Mouse (Mus musculus): Measurements from ENCODE around the gene Gnb5. TPM values are rescaled to one million over a fixed set of nuclear protein-coding genes. Genes with fewer than 3 reads are reported as not detected.

The Gnb5 gene
- polyA plus RNA-seq (2015; fragmentation: Nextera tagmentation; extraction: Ambion mirVana) = 1.8 and 2.2 TPM in 2 replicates

DNA sequence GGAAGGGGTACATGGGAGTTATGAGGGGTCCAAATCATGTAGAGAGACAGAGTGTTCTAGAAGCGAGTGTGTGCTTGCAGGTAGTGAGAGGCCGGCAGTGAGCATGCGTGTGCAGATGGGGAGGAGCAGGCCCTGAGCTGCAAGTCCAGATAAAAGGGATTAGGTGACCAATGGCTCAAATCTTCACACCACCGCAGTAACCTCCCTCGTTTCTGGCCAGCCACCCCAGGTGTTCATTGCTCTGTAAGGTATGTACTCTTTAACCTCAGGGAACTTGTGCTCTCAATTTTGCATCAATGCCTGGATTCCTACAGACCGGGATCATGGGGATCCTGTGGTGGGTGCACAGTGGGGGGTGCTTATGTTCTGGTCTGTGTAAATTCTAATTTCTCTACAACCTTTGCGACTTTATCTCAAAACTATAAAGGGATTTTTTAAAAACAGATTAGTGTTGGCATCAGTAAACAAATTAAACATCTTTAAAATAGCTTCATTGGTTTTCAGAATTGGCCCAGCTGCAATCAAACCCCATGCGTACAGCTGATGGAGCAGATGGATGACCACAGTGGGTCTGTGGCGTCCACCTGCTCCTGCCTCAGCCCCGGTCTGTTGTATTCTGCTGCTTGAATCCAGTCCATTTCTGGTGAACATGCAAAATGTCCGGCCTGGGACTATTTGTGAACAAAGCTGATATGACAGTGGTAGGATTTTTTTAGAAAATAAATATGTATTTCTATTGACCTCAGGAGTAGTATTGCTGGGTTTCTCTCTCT lies at the start of gene Gnb5:
Gnb5 (plus strand) TSS at position 163 of the 773 bp plus-strand sequence.
- Histone ChIP-seq H3K27ac (no peak within 1 kb of the TSS), H3K27me3 (no peaks in the 10 kb centered on the region), H3K9ac (no peak within 1 kb of the TSS), H3K9me3 (replicated peaks) (no peaks in the 10 kb centered on the region), H3K4me1 (replicated peaks) (peaks cover 6% of the 10 kb centered on the region; the same call in 1 of the 2 replicates), H3K36me3 (no peaks in the 10 kb centered on the region), H3K4me2 (no peak within 1 kb of the TSS), H3K4me3 (replicated peaks) (no peak within 1 kb of the TSS)
- ATAC-seq (ENCODE audit: low read depth) (no peak), DNase-seq (no peak)
- 64% methylated on average over 11 of the region's 11 CpGs for WGBS (ENCODE audit: insufficient replicate concordance)

DNA sequence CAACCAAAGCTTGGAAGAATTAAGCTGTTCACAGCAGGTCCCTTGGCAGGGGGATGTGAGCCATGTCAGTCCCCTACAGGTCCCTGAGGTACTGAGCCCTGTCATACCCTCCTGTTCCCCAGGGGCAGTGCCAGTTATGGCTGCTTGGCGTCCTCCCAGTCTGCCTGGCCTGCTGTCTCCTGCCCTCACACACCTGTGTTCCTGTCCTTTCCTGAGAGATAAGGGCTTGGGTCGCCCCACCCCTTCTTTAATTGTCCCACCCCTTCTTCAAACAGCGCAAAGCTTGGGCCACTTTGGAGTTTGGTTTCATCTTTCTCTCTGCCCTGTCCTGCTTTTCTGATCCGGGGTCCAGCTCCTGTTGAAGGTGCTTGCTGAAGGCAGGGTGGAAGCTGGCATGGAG lies 47.3 kb upstream of the Gnb5 start:
- H3K36me3 ChIP-seq = no peaks in the 10 kb centered on the region
- no peak for DNase-seq
- peaks cover 21% of the 10 kb centered on the region for H3K4me1 ChIP-seq (replicated peaks)
- H3K9me3 ChIP-seq (replicated peaks) = no peaks in the 10 kb centered on the region
- H3K9ac ChIP-seq = no peak overlapping the region
- no peak overlapping the region for H3K4me3 ChIP-seq (replicated peaks)
- 51% methylated on average over 4 of the region's 4 CpGs for WGBS (ENCODE audit: insufficient replicate concordance)
- no peak overlapping the region for H3K27ac ChIP-seq
- no peak for ATAC-seq (ENCODE audit: low read depth)
- no peaks in the 10 kb centered on the region for H3K27me3 ChIP-seq
- H3K4me2 ChIP-seq = no peak overlapping the region

DNA sequence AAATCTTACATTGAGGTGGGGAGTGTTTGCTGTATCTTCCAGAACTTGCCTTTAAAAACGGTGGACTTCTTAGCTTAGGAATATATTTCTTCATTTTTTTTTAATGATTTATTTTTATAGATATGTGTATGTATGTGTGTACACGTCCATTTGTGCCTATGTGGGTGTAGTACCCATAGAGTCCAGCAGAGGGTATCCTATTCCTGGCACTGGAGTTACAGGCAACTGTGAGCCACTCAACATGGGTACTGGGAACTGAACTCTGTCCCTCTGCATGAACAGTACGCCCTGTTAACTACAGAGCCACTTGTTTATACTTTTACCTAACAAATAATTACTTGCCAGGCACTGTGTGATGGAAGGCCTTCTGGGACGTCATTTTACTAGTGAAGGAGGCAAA lies 46.4 kb upstream of the Gnb5 start:
- DNase-seq = no peak
- WGBS (ENCODE audit: insufficient replicate concordance) = 70% methylated on average over 4 of the region's 4 CpGs
- no peak for ATAC-seq (ENCODE audit: low read depth)
- Histone ChIP-seq H3K4me1 (replicated peaks) (peaks cover 22% of the 10 kb centered on the region), H3K9ac (no peak overlapping the region), H3K36me3 (no peaks in the 10 kb centered on the region), H3K4me3 (replicated peaks) (no peak overlapping the region), H3K27me3 (no peaks in the 10 kb centered on the region), H3K27ac (no peak overlapping the region), H3K4me2 (no peak overlapping the region), H3K9me3 (replicated peaks) (no peaks in the 10 kb centered on the region)

DNA sequence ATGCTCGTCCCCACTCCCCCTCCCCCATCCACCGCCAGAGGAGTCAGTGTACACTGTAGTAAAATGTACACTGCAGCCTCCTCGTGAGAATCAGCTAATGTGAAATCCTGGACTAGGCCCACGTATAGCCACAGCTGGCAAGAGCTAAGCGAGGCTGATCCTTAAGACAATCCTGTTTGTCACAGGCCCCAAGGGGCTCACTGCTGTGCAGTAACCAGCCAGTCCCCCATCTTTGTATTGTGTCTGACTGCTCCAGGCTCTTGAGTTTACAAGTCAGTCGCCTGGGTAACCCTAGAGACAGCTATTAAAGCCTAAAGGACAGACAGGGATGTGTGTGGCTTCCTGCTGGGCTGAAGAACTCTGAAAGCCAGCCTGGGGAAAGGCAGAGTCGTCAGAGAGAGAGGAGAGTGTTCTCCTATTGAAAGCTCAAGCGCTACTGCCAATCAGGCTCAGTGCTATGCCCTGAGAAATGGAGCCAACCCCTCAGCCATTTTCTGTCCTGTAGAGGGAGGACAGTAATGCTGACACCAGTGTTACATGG lies 44.7 kb upstream of the Gnb5 start:
- Histone ChIP-seq H3K9me3 (replicated peaks) (no peaks in the 10 kb centered on the region), H3K9ac (no peak overlapping the region), H3K4me1 (replicated peaks) (peaks cover 22% of the 10 kb centered on the region), H3K4me3 (replicated peaks) (no peak overlapping the region), H3K27me3 (no peaks in the 10 kb centered on the region), H3K4me2 (no peak overlapping the region), H3K27ac (no peak overlapping the region), H3K36me3 (no peaks in the 10 kb centered on the region)
- ATAC-seq (ENCODE audit: low read depth) (0 out of 2 replicates have a peak, but pooled peaks have one; percentile 18), DNase-seq (no peak)
- 39% methylated on average over 8 of the region's 8 CpGs for WGBS (ENCODE audit: insufficient replicate concordance)

DNA sequence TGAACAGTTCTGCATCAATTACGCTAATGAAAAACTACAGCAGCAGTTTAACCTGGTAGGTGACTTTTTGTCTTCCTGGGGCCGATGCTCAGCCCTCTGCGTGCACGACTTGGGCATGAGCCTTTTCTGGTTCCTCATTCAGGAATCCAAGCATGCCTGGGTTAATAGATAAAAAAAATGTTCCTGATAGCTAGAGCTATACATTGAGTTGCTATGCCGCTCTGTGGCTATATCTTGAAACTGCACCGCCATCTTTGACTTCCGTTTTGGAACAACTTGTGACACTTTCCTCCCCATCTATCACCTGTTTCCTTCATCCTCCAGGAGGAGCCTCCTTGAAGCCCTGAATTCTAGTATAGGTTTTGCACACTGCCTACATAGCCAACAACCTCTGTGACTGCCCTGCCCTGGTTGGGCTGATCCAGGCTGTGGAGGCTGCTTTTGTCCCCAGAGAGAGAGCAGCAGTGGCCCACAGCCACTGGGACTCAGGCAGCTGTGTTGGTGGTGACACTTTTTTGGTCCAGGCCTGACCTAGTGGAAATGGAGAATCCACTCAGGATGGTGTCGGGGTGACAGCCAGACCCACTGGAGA lies 43.8 kb upstream of the Gnb5 start:
- H3K27me3 ChIP-seq = no peaks in the 10 kb centered on the region
- H3K36me3 ChIP-seq = no peaks in the 10 kb centered on the region
- H3K4me2 ChIP-seq = no peak overlapping the region
- DNase-seq (no peak), ATAC-seq (ENCODE audit: low read depth) (peak; percentile 41; the same call in 1 of the 2 replicates)
- 28% methylated on average over 8 of the region's 8 CpGs for WGBS (ENCODE audit: insufficient replicate concordance)
- H3K27ac ChIP-seq = no peak overlapping the region
- H3K9me3 ChIP-seq (replicated peaks) = no peaks in the 10 kb centered on the region
- H3K4me1 ChIP-seq (replicated peaks) = peaks cover 22% of the 10 kb centered on the region
- no peak overlapping the region for H3K4me3 ChIP-seq (replicated peaks)
- no peak overlapping the region for H3K9ac ChIP-seq

DNA sequence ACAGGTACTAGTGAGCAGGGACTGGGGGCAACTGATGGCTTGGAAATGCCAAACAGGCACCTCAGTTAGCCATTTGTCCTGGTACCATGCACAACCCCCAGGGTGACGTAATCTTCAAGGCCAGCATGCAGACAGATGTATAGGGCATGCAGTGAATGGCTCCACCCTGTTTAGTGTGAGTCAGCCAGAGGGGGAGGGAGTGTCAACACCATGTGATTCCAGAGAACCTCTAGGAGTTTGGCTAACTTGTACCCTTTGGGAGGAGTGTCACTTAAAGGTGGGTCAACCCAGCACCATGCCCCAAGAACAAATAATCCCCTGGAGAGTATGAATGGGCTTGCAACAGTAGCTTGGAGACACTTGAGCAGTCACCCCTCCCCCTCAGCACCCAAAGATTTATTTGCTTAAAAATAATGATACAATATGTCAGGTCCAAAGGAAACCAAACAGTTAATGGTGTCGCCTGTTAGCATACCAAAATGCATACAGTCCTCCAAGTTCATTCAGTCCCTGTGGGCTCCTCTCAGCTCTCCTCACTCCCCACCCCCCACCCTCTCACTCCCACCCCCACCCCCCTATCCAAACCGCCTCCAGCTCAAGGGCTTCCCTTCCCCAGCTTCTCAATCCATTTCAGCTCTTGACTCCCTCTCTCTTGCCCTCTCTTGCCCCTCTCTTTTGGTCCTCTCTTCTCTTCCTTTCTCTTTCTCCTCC lies 41.9 kb upstream of the Gnb5 start:
- H3K4me1 ChIP-seq (replicated peaks) = peaks cover 22% of the 10 kb centered on the region
- H3K36me3 ChIP-seq = no peaks in the 10 kb centered on the region
- H3K27ac ChIP-seq = no peak overlapping the region
- DNase-seq = no peak
- WGBS (ENCODE audit: insufficient replicate concordance) = 41% methylated on average over 3 of the region's 3 CpGs
- no peak overlapping the region for H3K9ac ChIP-seq
- peak; percentile 63 for ATAC-seq (ENCODE audit: low read depth)
- H3K4me3 ChIP-seq (replicated peaks) = no peak overlapping the region
- H3K9me3 ChIP-seq (replicated peaks) = no peaks in the 10 kb centered on the region
- no peak overlapping the region for H3K4me2 ChIP-seq
- no peaks in the 10 kb centered on the region for H3K27me3 ChIP-seq

DNA sequence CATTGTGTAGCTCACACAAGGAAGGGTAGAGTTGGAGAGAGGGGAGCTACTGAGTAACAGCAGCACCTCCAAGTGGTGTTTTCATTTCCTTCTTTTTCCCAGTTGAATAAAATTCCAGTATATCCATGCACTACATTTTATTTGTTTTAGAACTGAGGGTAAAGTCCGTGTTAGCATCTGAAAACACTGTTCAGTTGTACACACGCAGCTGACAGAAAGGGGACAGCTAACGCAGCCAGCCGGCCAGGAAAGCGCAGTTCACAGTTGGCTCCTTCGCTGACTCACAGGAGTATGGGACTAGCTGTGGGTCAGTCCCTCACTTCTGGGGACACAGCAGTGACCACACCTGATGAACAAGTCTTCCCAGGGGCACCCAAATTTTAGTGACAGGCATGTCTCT lies 38.9 kb upstream of the Gnb5 start:
- H3K27ac ChIP-seq = no peak overlapping the region
- H3K9me3 ChIP-seq (replicated peaks) = no peaks in the 10 kb centered on the region
- H3K4me3 ChIP-seq (replicated peaks) = no peak overlapping the region
- 65% methylated on average over 6 of the region's 6 CpGs for WGBS (ENCODE audit: insufficient replicate concordance)
- H3K27me3 ChIP-seq = no peaks in the 10 kb centered on the region
- no peak overlapping the region for H3K9ac ChIP-seq
- no peaks in the 10 kb centered on the region for H3K36me3 ChIP-seq
- no peak overlapping the region for H3K4me2 ChIP-seq
- DNase-seq = no peak
- no peak for ATAC-seq (ENCODE audit: low read depth)
- H3K4me1 ChIP-seq (replicated peaks) = peaks cover 11% of the 10 kb centered on the region

DNA sequence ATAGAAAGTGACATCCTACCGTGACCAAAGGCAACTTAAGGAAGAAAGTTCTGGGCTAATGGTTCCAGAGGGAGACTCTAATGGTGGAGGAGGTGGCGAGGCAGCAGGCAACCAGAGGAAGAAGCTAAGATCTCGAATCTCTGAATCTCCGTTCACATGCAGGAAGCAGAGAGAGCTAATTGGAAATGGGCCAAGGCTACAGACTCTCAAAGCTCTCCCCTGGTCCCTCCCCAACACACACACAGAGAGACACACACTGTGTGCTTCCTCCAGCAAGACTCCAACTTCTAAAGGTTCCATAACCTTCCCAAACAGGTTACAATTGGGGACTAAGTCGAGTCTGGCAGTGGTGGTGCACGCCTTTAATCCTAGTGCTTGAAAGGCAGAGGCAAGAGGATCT lies 35.7 kb upstream of the Gnb5 start:
- Histone ChIP-seq H3K4me1 (replicated peaks) (no peaks in the 10 kb centered on the region), H3K9ac (no peak overlapping the region), H3K4me3 (replicated peaks) (no peak overlapping the region), H3K27ac (no peak overlapping the region), H3K4me2 (no peak overlapping the region), H3K36me3 (no peaks in the 10 kb centered on the region), H3K27me3 (no peaks in the 10 kb centered on the region), H3K9me3 (replicated peaks) (no peaks in the 10 kb centered on the region)
- ATAC-seq (ENCODE audit: low read depth) (no peak), DNase-seq (no peak)
- 45% methylated on average over 6 of the region's 6 CpGs for WGBS (ENCODE audit: insufficient replicate concordance)

DNA sequence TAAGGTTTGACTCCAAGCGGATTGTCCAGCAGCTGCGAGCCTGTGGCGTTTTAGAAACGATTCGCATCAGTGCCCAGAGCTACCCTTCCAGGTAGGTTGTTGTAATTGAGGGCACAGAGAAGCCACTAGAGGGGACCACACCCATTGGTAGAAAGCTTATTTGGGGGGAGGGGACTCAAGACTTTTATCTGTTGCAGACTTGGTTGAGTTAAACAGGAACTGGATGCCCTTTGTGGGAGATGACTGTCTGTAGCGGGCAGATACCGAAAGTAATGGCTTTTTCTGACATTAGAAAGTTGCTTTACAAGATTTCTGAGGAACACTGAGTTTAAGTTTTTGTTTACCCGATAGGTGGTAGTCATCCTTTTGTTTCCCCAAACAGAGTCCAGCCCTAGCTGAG lies 34.5 kb upstream of the Gnb5 start:
- no peaks in the 10 kb centered on the region for H3K9me3 ChIP-seq (replicated peaks)
- 56% methylated on average over 8 of the region's 8 CpGs for WGBS (ENCODE audit: insufficient replicate concordance)
- H3K4me2 ChIP-seq = no peak overlapping the region
- ATAC-seq (ENCODE audit: low read depth) = no peak
- no peaks in the 10 kb centered on the region for H3K27me3 ChIP-seq
- no peak overlapping the region for H3K4me3 ChIP-seq (replicated peaks)
- no peak for DNase-seq
- no peaks in the 10 kb centered on the region for H3K4me1 ChIP-seq (replicated peaks)
- H3K9ac ChIP-seq = no peak overlapping the region
- no peak overlapping the region for H3K27ac ChIP-seq
- no peaks in the 10 kb centered on the region for H3K36me3 ChIP-seq

DNA sequence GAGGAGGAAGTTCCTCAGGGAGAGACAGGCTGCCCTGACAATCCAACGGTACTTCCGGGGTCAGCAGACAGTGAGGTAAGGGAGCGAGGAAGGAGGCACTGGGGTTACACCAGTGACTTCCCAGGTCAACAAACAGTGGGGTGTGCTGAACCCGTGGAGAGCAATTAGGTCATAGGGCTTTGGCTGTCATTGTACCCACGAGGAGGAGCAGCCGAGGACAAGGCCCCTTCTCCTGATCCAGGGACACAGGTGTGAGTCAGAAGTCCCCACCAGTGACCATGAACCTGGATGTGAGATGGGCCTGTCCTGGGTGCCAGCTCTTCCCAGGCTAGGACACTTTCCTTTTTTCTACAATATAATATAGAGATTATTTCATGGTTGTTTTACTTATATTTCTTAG lies 32.4 kb upstream of the Gnb5 start:
- no peak overlapping the region for H3K27ac ChIP-seq
- WGBS (ENCODE audit: insufficient replicate concordance) = 55% methylated on average over 6 of the region's 6 CpGs
- no peak for DNase-seq

DNA sequence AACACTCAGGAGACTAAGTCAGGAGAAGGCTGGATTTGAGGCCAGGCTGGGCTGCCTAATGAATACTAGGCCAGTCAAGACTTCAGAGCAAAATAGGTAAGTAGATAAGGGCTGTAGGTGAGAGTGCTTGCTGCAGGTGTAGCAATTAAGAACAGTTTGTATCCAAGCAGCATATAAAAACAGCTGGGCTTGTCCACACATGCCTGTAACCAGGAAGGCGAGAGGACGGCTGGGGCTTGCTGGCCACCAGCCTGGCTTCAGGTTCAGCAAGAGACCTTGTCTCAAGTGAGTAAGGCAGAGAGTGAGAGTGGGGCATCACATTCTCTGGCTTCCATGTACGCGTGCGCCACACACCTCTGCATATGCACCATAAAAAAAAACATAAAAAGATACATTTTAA lies 31.6 kb upstream of the Gnb5 start:
- WGBS (ENCODE audit: insufficient replicate concordance) = 84% methylated on average over 5 of the region's 5 CpGs
- Histone ChIP-seq H3K9ac (no peak overlapping the region), H3K9me3 (replicated peaks) (no peaks in the 10 kb centered on the region), H3K27me3 (no peaks in the 10 kb centered on the region), H3K4me3 (replicated peaks) (no peak overlapping the region), H3K36me3 (no peaks in the 10 kb centered on the region), H3K27ac (no peak overlapping the region), H3K4me2 (no peak overlapping the region), H3K4me1 (replicated peaks) (no peaks in the 10 kb centered on the region)
- DNase-seq (no peak), ATAC-seq (ENCODE audit: low read depth) (no peak)

More for the DNA sequence above, 32.4 kb upstream of the Gnb5 start:
- H3K4me3 ChIP-seq (replicated peaks) = no peak overlapping the region
- no peaks in the 10 kb centered on the region for H3K4me1 ChIP-seq (replicated peaks)
- no peaks in the 10 kb centered on the region for H3K9me3 ChIP-seq (replicated peaks)
- H3K4me2 ChIP-seq = no peak overlapping the region
- H3K27me3 ChIP-seq = no peaks in the 10 kb centered on the region
- no peaks in the 10 kb centered on the region for H3K36me3 ChIP-seq
- H3K9ac ChIP-seq = no peak overlapping the region
- ATAC-seq (ENCODE audit: low read depth) = no peak
